Mouse (Mus musculus) G1E (cell line): ENCODE measurements around the gene Bean1.

ENCODE experiments used
- POLR2AphosphoS5 ChIP-seq: IDR thresholded peaks from 2 replicates; pipeline ENCODE4 v1.6.1; 2012; ENCODE audit warnings: low read depth, low read length, inconsistent platforms; ENCODE audit not compliant: insufficient replicate concordance
- TAL1 ChIP-seq: conservative IDR thresholded peaks from 2 replicates; pipeline ENCODE4 v1.6.1; 2012; ENCODE audit warnings: low read depth, low read length, inconsistent platforms, mixed read lengths

- TF ChIP-seq TAL1 (no peak), POLR2AphosphoS5 (peak; percentile 82; the same call in 1 of the 2 replicates)
Measured at GRCm38 (mm10) chr8:104147947-104148346, 22.3 kb upstream of the Bean1 start.
